Mouse (Mus musculus) heart, adult 9 months (tissue): ENCODE results near the gene BC055324.
A peak's percentile ranks its signal among the peaks of the same experiment; 100 is the strongest.

ENCODE experiments used
- DNase-seq, 2 experiments: peaks; one replicate each; pipeline ENCODE4 v3.0.0; 2022; ENCODE audit warnings: low spot score in 2 of 2

BC055324 gene

GRCm38 (mm10) chr1:163953396-163953795, 41.2 kb downstream of the BC055324 start:
- DNase-seq = no peak

- no peak for DNase-seq
Observed at GRCm38 (mm10) chr1:163942056-163942455, 52.5 kb downstream of the BC055324 start.

- DNase-seq = no peak
Observed at GRCm38 (mm10) chr1:163934591-163934990, 60.0 kb downstream of the BC055324 start.

GRCm38 (mm10) chr1:163931801-163932200, 62.8 kb downstream of the BC055324 start:
- no peak for DNase-seq

- peak in 1 of 2 experiments; percentile 3 for DNase-seq
Observed at GRCm38 (mm10) chr1:163930458-163930794, 64.2 kb downstream of the BC055324 start.

- peak; percentile 84 to 89 for DNase-seq
Observed at GRCm38 (mm10) chr1:163929636-163930457, 64.7 kb downstream of the BC055324 start.

- DNase-seq = no peak
Observed at GRCm38 (mm10) chr1:163928846-163929245, 65.8 kb downstream of the BC055324 start, which contains the start of gene Scyl3. Gene Scyl3, plus strand, starts transcription at chr1:163929100.

- no peak for DNase-seq
Observed at GRCm38 (mm10) chr1:163924093-163924492, 70.5 kb downstream of the BC055324 start.

GRCm38 (mm10) chr1:163917349-163918160, 77.0 kb downstream of the BC055324 start:
- no peak for DNase-seq

GRCm38 (mm10) chr1:163911981-163912380, 82.6 kb downstream of the BC055324 start:
- DNase-seq = no peak

- no peak for DNase-seq
Observed at GRCm38 (mm10) chr1:163910785-163911184, 83.8 kb downstream of the BC055324 start.

- DNase-seq = peak in 1 of 2 experiments; percentile 35
Observed at GRCm38 (mm10) chr1:163910343-163910742, 84.3 kb downstream of the BC055324 start.

- DNase-seq = no peak
Observed at GRCm38 (mm10) chr1:163908389-163908788, 86.2 kb downstream of the BC055324 start.

GRCm38 (mm10) chr1:163907007-163907811, 87.4 kb downstream of the BC055324 start:
- no peak for DNase-seq

GRCm38 (mm10) chr1:163903411-163903810, 91.2 kb downstream of the BC055324 start:
- DNase-seq = no peak

- DNase-seq = no peak
Observed at GRCm38 (mm10) chr1:163900168-163900567, 94.4 kb downstream of the BC055324 start.

GRCm38 (mm10) chr1:163899575-163899974, 95.0 kb downstream of the BC055324 start:
- no peak for DNase-seq

- no peak for DNase-seq
Observed at GRCm38 (mm10) chr1:163898291-163898764, 96.3 kb downstream of the BC055324 start.
